Mouse (Mus musculus): ENCODE data around the gene Unc50.

The Unc50 gene

GRCm38 (mm10) chr1:37484612-37485011, 54.7 kb downstream of the Unc50 start:
- no peak for DNase-seq (ENCODE audit: low read depth in 2 of 2, low spot score in 2 of 2)

GRCm38 (mm10) chr1:37486439-37486838, 56.5 kb downstream of the Unc50 start:
- DNase-seq (ENCODE audit: low read depth in 2 of 2, low spot score in 2 of 2), result no peak

GRCm38 (mm10) chr1:37486994-37487393, 57.1 kb downstream of the Unc50 start:
- no peak for DNase-seq (ENCODE audit: low read depth in 2 of 2, low spot score in 2 of 2)

GRCm38 (mm10) chr1:37488531-37488930, 58.6 kb downstream of the Unc50 start:
- DNase-seq (ENCODE audit: low read depth in 2 of 2, low spot score in 2 of 2), result no peak
